Mouse (Mus musculus) stomach, embryonic 15.5 days (tissue): ENCODE measurements around the gene Ncam1. TPM values are rescaled to one million over a fixed set of nuclear protein-coding genes. Genes with fewer than 3 reads are reported as not detected.

ENCODE experiments used
- ATAC-seq: fragments of 200-750 bp; cut with Nextera tagmentation; 2 replicates; pipeline ENCODE4 v1.8.0; 2017; ENCODE audit warnings: low read depth, moderate number of reproducible peaks, moderate TSS enrichment; ENCODE audit not compliant: insufficient read depth, low FRiP score
- H3K27ac ChIP-seq: fragments of 300-500 bp; sonication (generic); 2 replicates; pipeline ENCODE4 v1.5.1; 2015; ENCODE audit warnings: mild to moderate bottlenecking, inconsistent platforms
- H3K27me3 ChIP-seq: fragments of 300-500 bp; sonication (generic); replicated peaks from 2 replicates; pipeline ENCODE4 v1.6.1; 2015; ENCODE audit warnings: inconsistent platforms
- H3K36me3 ChIP-seq: fragments of 300-500 bp; sonication (generic); 2 replicates; pipeline ENCODE4 v1.6.1; 2015; ENCODE audit warnings: inconsistent platforms
- H3K4me1 ChIP-seq: fragments of 300-500 bp; sonication (generic); 2 replicates; pipeline ENCODE4 v1.6.1; 2015; ENCODE audit warnings: inconsistent platforms
- H3K4me2 ChIP-seq: fragments of 300-500 bp; sonication (generic); 2 replicates; pipeline ENCODE4 v1.6.1; 2015; ENCODE audit warnings: mild to moderate bottlenecking, inconsistent platforms
- H3K4me3 ChIP-seq: fragments of 300-500 bp; sonication (generic); replicated peaks from 2 replicates; pipeline ENCODE4 v1.5.1; 2015; ENCODE audit warnings: inconsistent platforms
- H3K9ac ChIP-seq: fragments of 300-500 bp; sonication (generic); 2 replicates; pipeline ENCODE4 v1.6.1; 2015; ENCODE audit warnings: inconsistent platforms
- H3K9me3 ChIP-seq: fragments of 300-500 bp; sonication (generic); 2 replicates; pipeline ENCODE4 v1.6.1; 2016; ENCODE audit warnings: inconsistent platforms
- WGBS: fragments of 180-500 bp; shearing (Covaris S2); methylation state at CpG from one replicate; pipeline ENCODE4 v1.1.7; 2015; 5-methylcytosine and 5-hydroxymethylcytosine counted together
- polyA plus RNA-seq: library from polyadenylated mRNA; unstranded; fragments of >200 nt; fragmentation: Nextera tagmentation; extraction: Ambion mirVana; gene quantifications from 2 replicates; pipeline ENCODE4 v1.2.1, GENCODE M21; 2015

Gene Ncam1
- polyA plus RNA-seq, 1 experiment from 2014 or later = 95.4 TPM

GRCm38 (mm10) chr9:49746176-49746575 is 52.5 kb downstream of the Ncam1 start:
- Histone ChIP-seq H3K27ac (no peak overlapping the region), H3K4me1 (0 out of 2 replicates have a peak, but pooled peaks cover 6% of the 10 kb centered on the region), H3K9me3 (no peaks in the 10 kb centered on the region), H3K4me3 (no peak overlapping the region), H3K36me3 (no peaks in the 10 kb centered on the region), H3K4me2 (no peak overlapping the region), H3K9ac (no peak overlapping the region), H3K27me3 (no peaks in the 10 kb centered on the region)
- no peak for ATAC-seq
- WGBS = 56% methylated on average over 2 of the region's 2 CpGs

DNA sequence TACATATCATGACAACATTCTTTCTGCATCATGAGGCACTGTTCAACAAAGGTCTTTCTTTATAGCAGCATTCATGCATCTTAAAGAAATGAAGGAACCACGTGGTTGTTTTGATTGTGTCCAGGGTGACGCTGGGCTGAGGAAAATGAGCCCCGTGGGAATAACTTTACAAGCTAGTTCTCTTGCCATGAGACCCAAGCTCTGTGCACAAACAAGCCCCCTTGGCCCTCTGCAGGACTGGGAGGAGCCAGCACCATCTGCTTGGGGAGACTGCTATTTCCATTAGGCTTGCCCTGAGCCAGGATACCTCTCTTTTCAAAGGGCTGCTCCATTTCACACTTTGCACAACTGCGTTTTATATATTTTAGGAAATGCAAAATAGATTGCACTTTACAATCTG is 53.0 kb downstream of the Ncam1 start:
- WGBS = 54% methylated on average over 4 of the region's 4 CpGs
- Histone ChIP-seq H3K4me3 (no peak overlapping the region), H3K4me2 (no peak overlapping the region), H3K36me3 (no peaks in the 10 kb centered on the region), H3K27ac (no peak overlapping the region), H3K27me3 (no peaks in the 10 kb centered on the region), H3K4me1 (0 out of 2 replicates have a peak, but pooled peaks cover 6% of the 10 kb centered on the region), H3K9me3 (no peaks in the 10 kb centered on the region), H3K9ac (no peak overlapping the region)
- no peak; the same call in 1 of the 2 replicates for ATAC-seq

GRCm38 (mm10) chr9:49744286-49744685 is 54.4 kb downstream of the Ncam1 start:
- H3K4me3 ChIP-seq = no peak overlapping the region
- WGBS = 56% methylated on average over 2 of the region's 2 CpGs
- ATAC-seq = no peak

DNA sequence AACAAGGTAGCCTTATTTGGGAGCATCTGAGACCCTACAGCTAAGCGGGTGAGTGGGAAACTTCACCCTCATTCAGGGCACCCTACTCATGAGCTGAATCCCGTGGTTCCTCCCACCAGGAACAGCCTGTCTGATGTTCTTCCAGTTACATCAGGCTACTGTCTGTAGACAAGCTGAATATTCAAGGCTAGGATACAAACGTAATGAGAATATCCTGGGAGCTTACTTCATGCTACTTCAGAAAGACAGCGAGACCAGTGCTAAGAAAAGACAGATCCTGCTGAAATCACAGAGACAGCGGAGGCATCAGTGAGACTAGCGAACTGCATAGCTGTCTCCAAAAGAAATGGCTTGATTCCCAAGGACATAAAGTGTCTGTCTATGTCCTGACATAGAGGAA is 58.8 kb downstream of the Ncam1 start:
- no peak overlapping the region for H3K4me3 ChIP-seq
- ATAC-seq = no peak
- WGBS = 82% methylated on average over 6 of the region's 6 CpGs
- no peaks in the 10 kb centered on the region for H3K9me3 ChIP-seq
- no peaks in the 10 kb centered on the region for H3K36me3 ChIP-seq
- no peak overlapping the region for H3K27ac ChIP-seq
- H3K4me2 ChIP-seq = no peak overlapping the region
- no peaks in the 10 kb centered on the region for H3K4me1 ChIP-seq
- no peak overlapping the region for H3K9ac ChIP-seq
- H3K27me3 ChIP-seq = no peaks in the 10 kb centered on the region

More at GRCm38 (mm10) chr9:49744286-49744685, 54.4 kb downstream of the Ncam1 start:
- 0 out of 2 replicates have a peak, but pooled peaks cover 6% of the 10 kb centered on the region for H3K4me1 ChIP-seq
- H3K9ac ChIP-seq = no peak overlapping the region
- H3K27me3 ChIP-seq = no peaks in the 10 kb centered on the region
- no peak overlapping the region for H3K27ac ChIP-seq
- no peaks in the 10 kb centered on the region for H3K36me3 ChIP-seq
- no peaks in the 10 kb centered on the region for H3K9me3 ChIP-seq
- H3K4me2 ChIP-seq = no peak overlapping the region

- H3K4me3 ChIP-seq = no peak overlapping the region
- H3K9me3 ChIP-seq = no peaks in the 10 kb centered on the region
- H3K27ac ChIP-seq = no peak overlapping the region
- ATAC-seq = no peak
- H3K4me1 ChIP-seq = no peaks in the 10 kb centered on the region
- WGBS = 57% methylated on average over 1 of the region's 1 CpGs
- no peak overlapping the region for H3K4me2 ChIP-seq
- no peak overlapping the region for H3K9ac ChIP-seq
- no peaks in the 10 kb centered on the region for H3K27me3 ChIP-seq
- no peaks in the 10 kb centered on the region for H3K36me3 ChIP-seq
Measured at GRCm38 (mm10) chr9:49738546-49738945, 60.2 kb downstream of the Ncam1 start.

GRCm38 (mm10) chr9:49737166-49737565 is 61.6 kb downstream of the Ncam1 start:
- no peak overlapping the region for H3K4me3 ChIP-seq
- H3K36me3 ChIP-seq = no peaks in the 10 kb centered on the region
- no peaks in the 10 kb centered on the region for H3K9me3 ChIP-seq
- no peaks in the 10 kb centered on the region for H3K4me1 ChIP-seq
- no peak overlapping the region for H3K4me2 ChIP-seq
- no peak overlapping the region for H3K9ac ChIP-seq
- WGBS = 89% methylated on average over 6 of the region's 6 CpGs
- no peak for ATAC-seq
- no peak overlapping the region for H3K27ac ChIP-seq
- no peaks in the 10 kb centered on the region for H3K27me3 ChIP-seq

- no peaks in the 10 kb centered on the region for H3K36me3 ChIP-seq
- H3K4me3 ChIP-seq = no peak overlapping the region
- no peak overlapping the region for H3K27ac ChIP-seq
- H3K9ac ChIP-seq = no peak overlapping the region
- H3K4me1 ChIP-seq = no peaks in the 10 kb centered on the region
- WGBS = 81% methylated on average over 7 of the region's 7 CpGs
- no peak overlapping the region for H3K4me2 ChIP-seq
- ATAC-seq = no peak
- no peaks in the 10 kb centered on the region for H3K27me3 ChIP-seq
- H3K9me3 ChIP-seq = no peaks in the 10 kb centered on the region
Measured at GRCm38 (mm10) chr9:49734348-49735007, 64.2 kb downstream of the Ncam1 start.

DNA sequence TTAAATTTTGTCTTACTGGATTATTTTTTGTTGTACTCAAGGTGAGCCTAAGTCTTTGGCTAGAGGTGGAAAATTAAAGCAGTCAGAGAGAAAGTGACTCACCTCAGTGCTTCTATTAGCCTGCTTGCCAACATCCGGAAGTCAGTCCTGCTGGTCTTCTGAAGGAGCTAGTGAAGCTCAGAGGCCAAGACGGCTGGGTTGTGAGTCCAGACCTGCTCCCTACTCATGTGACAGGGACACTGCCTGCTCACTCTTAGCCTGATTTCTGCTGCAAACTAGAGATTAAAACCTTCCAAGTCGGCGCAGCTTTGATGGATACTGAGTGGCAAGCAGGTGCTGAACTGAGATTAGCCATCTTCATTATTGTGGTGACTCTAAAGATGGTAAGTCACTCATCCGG is 65.0 kb downstream of the Ncam1 start:
- H3K36me3 ChIP-seq = no peaks in the 10 kb centered on the region
- H3K9ac ChIP-seq = no peak overlapping the region
- H3K27me3 ChIP-seq = no peaks in the 10 kb centered on the region
- no peak overlapping the region for H3K27ac ChIP-seq
- H3K9me3 ChIP-seq = no peaks in the 10 kb centered on the region
- H3K4me1 ChIP-seq = no peaks in the 10 kb centered on the region
- H3K4me3 ChIP-seq = no peak overlapping the region
- H3K4me2 ChIP-seq = no peak overlapping the region
- 82% methylated on average over 5 of the region's 5 CpGs for WGBS
- ATAC-seq = no peak

DNA sequence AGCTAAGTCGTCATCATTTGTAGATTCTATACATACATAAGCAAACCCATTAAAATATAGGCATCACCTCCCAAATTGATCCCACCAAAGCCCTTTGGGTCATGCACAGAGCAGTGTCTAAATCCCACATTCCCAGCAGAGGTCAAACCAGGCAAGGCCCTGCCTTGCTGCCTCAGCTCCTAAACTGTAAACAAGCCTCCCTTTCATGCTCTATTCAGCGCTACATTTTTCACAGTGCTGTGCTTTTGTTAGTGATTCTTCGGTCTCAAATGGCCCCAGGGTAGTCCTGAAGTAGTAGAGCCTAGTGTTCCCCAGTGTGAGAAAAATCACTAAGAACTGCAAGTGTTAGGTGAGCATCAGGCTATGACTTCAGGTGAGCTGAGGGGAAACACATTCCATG is 69.2 kb downstream of the Ncam1 start:
- Histone ChIP-seq H3K27me3 (no peaks in the 10 kb centered on the region), H3K4me3 (no peak overlapping the region), H3K36me3 (no peaks in the 10 kb centered on the region), H3K4me2 (no peak overlapping the region), H3K27ac (no peak overlapping the region), H3K4me1 (no peaks in the 10 kb centered on the region), H3K9ac (no peak overlapping the region), H3K9me3 (no peaks in the 10 kb centered on the region)
- no peak for ATAC-seq
- WGBS = 38% methylated on average over 3 of the region's 3 CpGs

DNA sequence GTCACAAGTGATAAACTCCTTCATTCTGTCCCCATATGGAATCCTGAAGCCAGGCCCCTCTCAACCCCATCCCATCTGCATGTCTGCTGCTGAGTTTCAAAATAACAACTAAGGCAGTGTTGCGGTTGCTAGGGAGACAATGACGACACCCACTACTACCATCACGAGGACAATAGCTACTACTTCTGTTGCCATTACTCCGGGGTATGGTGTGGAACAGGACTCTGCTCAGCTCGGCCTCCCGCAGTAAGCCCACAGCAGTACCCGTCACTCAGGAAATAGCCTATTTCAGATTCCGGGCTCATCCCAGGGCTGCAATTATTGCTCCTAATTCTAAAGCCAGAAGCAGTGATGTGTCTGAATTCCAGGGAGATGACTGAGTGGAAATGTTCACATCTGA is 70.5 kb downstream of the Ncam1 start:
- Histone ChIP-seq H3K4me1 (no peaks in the 10 kb centered on the region), H3K27ac (no peak overlapping the region), H3K4me2 (no peak overlapping the region), H3K27me3 (no peaks in the 10 kb centered on the region), H3K4me3 (no peak overlapping the region), H3K9me3 (no peaks in the 10 kb centered on the region), H3K9ac (no peak overlapping the region), H3K36me3 (no peaks in the 10 kb centered on the region)
- no peak for ATAC-seq
- WGBS = 71% methylated on average over 8 of the region's 8 CpGs

GRCm38 (mm10) chr9:49722765-49723164 is 76.0 kb downstream of the Ncam1 start:
- H3K4me2 ChIP-seq = no peak overlapping the region
- H3K36me3 ChIP-seq = no peaks in the 10 kb centered on the region
- ATAC-seq = no peak
- no peak overlapping the region for H3K4me3 ChIP-seq
- WGBS = 66% methylated on average over 5 of the region's 5 CpGs
- 0 out of 2 replicates have a peak overlapping the region, but pooled peaks have one; percentile 13 for H3K27ac ChIP-seq
- H3K4me1 ChIP-seq = no peaks in the 10 kb centered on the region
- H3K27me3 ChIP-seq = no peaks in the 10 kb centered on the region
- H3K9ac ChIP-seq = no peak overlapping the region
- no peaks in the 10 kb centered on the region for H3K9me3 ChIP-seq

- Histone ChIP-seq H3K4me3 (no peak overlapping the region), H3K9ac (no peak overlapping the region), H3K9me3 (no peaks in the 10 kb centered on the region), H3K27me3 (no peaks in the 10 kb centered on the region), H3K4me2 (no peak overlapping the region), H3K36me3 (no peaks in the 10 kb centered on the region), H3K27ac (no peak overlapping the region), H3K4me1 (no peaks in the 10 kb centered on the region)
- no peak for ATAC-seq
Measured at GRCm38 (mm10) chr9:49715121-49715520, 83.6 kb downstream of the Ncam1 start.

DNA sequence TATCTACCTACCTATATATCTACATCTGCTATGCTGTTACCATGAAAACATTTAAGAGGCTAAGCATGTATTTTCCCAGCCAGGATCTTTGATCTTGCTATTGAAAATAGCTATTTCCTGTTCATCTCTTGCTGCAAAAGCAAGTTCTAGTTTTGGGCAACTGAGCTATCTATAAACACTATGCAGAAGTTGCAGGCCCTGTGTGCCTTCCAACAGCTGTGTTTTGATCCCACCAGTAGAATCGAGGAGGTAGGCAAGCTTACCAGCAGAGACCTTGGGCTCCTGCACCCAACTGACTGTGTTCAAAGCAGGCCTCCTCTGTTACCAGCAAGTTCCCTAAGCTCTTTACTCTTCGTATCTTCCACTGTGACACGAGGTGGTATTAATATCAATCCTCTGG is 84.6 kb downstream of the Ncam1 start:
- no peak for ATAC-seq
- 78% methylated on average over 3 of the region's 3 CpGs for WGBS
- H3K9ac ChIP-seq = no peak overlapping the region

More for the DNA sequence above, 84.6 kb downstream of the Ncam1 start:
- H3K9me3 ChIP-seq = no peaks in the 10 kb centered on the region
- H3K4me1 ChIP-seq = no peaks in the 10 kb centered on the region
- no peak overlapping the region for H3K4me3 ChIP-seq
- H3K27me3 ChIP-seq = no peaks in the 10 kb centered on the region
- H3K4me2 ChIP-seq = no peak overlapping the region
- H3K27ac ChIP-seq = no peak overlapping the region
- H3K36me3 ChIP-seq = no peaks in the 10 kb centered on the region
